Mouse (Mus musculus): Measurements from ENCODE around the gene Add3.
"Not testable (repeated sequence)": the region's sequence is repeated elsewhere in the genome, so short reads cannot be mapped to it uniquely, and the experiment has no call there.

Add3 gene

GRCm38 (mm10) chr19:53193964-53194582 lies 53.8 kb downstream of the Add3 start:
- DNase-seq (ENCODE audit: low read depth, low spot score), result no peak

GRCm38 (mm10) chr19:53194751-53195520 lies 54.7 kb downstream of the Add3 start:
- DNase-seq (ENCODE audit: low read depth, low spot score), result no peak

GRCm38 (mm10) chr19:53196961-53197360 lies 56.7 kb downstream of the Add3 start:
- DNase-seq (ENCODE audit: low read depth, low spot score), result no peak

GRCm38 (mm10) chr19:53197766-53198165 lies 57.5 kb downstream of the Add3 start:
- DNase-seq (ENCODE audit: low read depth, low spot score), result no peak

GRCm38 (mm10) chr19:53198706-53199572 lies 58.7 kb downstream of the Add3 start:
- no peak for DNase-seq (ENCODE audit: low read depth, low spot score)

- DNase-seq (ENCODE audit: low read depth, low spot score), result no peak
Measured at GRCm38 (mm10) chr19:53199711-53200110, 59.5 kb downstream of the Add3 start.

- DNase-seq (ENCODE audit: low read depth, low spot score), result no peak
Measured at GRCm38 (mm10) chr19:53202116-53202515, 61.9 kb downstream of the Add3 start.

GRCm38 (mm10) chr19:53206986-53207385 lies 66.7 kb downstream of the Add3 start:
- no peak for DNase-seq (ENCODE audit: low read depth, low spot score)

- no peak for DNase-seq (ENCODE audit: low read depth, low spot score)
Measured at GRCm38 (mm10) chr19:53208830-53209229, 68.6 kb downstream of the Add3 start.

- DNase-seq (ENCODE audit: low read depth, low spot score), result no peak
Measured at GRCm38 (mm10) chr19:53210251-53210650, 70.0 kb downstream of the Add3 start.

- DNase-seq (ENCODE audit: low read depth, low spot score), result no peak
Measured at GRCm38 (mm10) chr19:53215352-53215751, 75.1 kb downstream of the Add3 start.

GRCm38 (mm10) chr19:53216761-53217538 lies 76.7 kb downstream of the Add3 start:
- DNase-seq (ENCODE audit: low read depth, low spot score), result no peak

GRCm38 (mm10) chr19:53217837-53218236 lies 77.6 kb downstream of the Add3 start:
- no peak for DNase-seq (ENCODE audit: low read depth, low spot score)

- no peak for DNase-seq (ENCODE audit: low read depth, low spot score)
Measured at GRCm38 (mm10) chr19:53219305-53219704, 79.1 kb downstream of the Add3 start.

GRCm38 (mm10) chr19:53221186-53221585 lies 80.9 kb downstream of the Add3 start:
- DNase-seq (ENCODE audit: low read depth, low spot score), result no peak

- not testable (repeated sequence) for DNase-seq (ENCODE audit: low read depth, low spot score)
Measured at GRCm38 (mm10) chr19:53225249-53226070, 85.2 kb downstream of the Add3 start.

- no peak for DNase-seq (ENCODE audit: low read depth, low spot score)
Measured at GRCm38 (mm10) chr19:53226651-53227050, 86.4 kb downstream of the Add3 start.

GRCm38 (mm10) chr19:53228064-53228794 lies 88.0 kb downstream of the Add3 start:
- DNase-seq (ENCODE audit: low read depth, low spot score), result no peak

- no peak for DNase-seq (ENCODE audit: low read depth, low spot score)
Measured at GRCm38 (mm10) chr19:53230942-53231815, 90.9 kb downstream of the Add3 start.
